ENCODE assay signal across 8 mouse cellular contexts in genomic region chr13:28951691-28952575, GRCm38 (mm10). TPM values are rescaled to one million over a fixed set of nuclear protein-coding genes. Genes with fewer than 3 reads are reported as not detected.
DNase-seq lines count a peak whose midpoint lies in the region; ATAC-seq and TF ChIP-seq lines count a peak whose summit lies in the region.

No protein-coding gene starts in this region.

- H3K4me1 ChIP-seq in lung, embryonic 14.5 days (ENCODE audit: insufficient read depth) = peaks cover 6% of the 10 kb centered on the region; the same call in 1 of the 2 replicates

- H3K9ac ChIP-seq in lung, embryonic 14.5 days = peak overlapping the region; percentile 100

- H3K9me3 ChIP-seq in lung, embryonic 14.5 days (ENCODE audit: low read depth, low read length) = no peaks in the 10 kb centered on the region

- H3K27me3 ChIP-seq in lung, embryonic 14.5 days (ENCODE audit: insufficient read depth, low read length) = no peaks in the 10 kb centered on the region

- under 1% methylated on average over 92 of the region's 92 CpGs for WGBS in lung, embryonic 14.5 days

- peak overlapping the region; percentile 100 for H3K27ac ChIP-seq in lung, embryonic 14.5 days (ENCODE audit: low read depth)

- no peak for ATAC-seq in lung, embryonic 14.5 days (ENCODE audit: insufficient read depth)

- peaks cover 24% of the 10 kb centered on the region for H3K36me3 ChIP-seq in lung, embryonic 14.5 days (ENCODE audit: insufficient read depth)

- peak; percentile 10 to 49 for DNase-seq in urinary bladder, adult 18-20 months (ENCODE audit: low spot score in 2 of 2)
- no peak for DNase-seq in urinary bladder, postnatal 10 days (ENCODE audit: low spot score)
- DNase-seq in cerebellum, postnatal 14 days = peak; percentile 69 to 76
- peak; percentile 24 to 32 for DNase-seq in heart, adult 9 months (ENCODE audit: low spot score in 2 of 2)
- peak; percentile 30 for DNase-seq in kidney, adult 9 months
- DNase-seq in lung, embryonic 14.5 days = peak; percentile 60
- peak; percentile 64 for DNase-seq in retina, embryonic 14.5 days (ENCODE audit: low spot score)
- DNase-seq in urinary bladder, postnatal 36 days (ENCODE audit: low spot score in 2 of 2) = peak; percentile 28 to 33

- H3K4me2 ChIP-seq in lung, embryonic 14.5 days = peak overlapping the region; percentile 63

- TF ChIP-seq CTCF in lung, embryonic 14.5 days (IDR thresholded peaks at IDR 0.05; ENCODE audit: low read depth) = no peak

- peak overlapping the region; percentile 87 for H3K4me3 ChIP-seq in lung, embryonic 14.5 days (ENCODE audit: low read depth, low read length)

RNA-seq across cellular contexts. Expression of gene Sox4, which starts 1.6 kb away (rescaled TPM):
- 93.2 and 97.5 TPM in 2 replicates for polyA plus RNA-seq in lung, embryonic 14.5 days (2014; fragmentation: Nextera tagmentation; extraction: Ambion mirVana)
